Mouse (Mus musculus) lung, postnatal 0 days (tissue): ENCODE data around the gene Ndufa9. TPM values are rescaled to one million over a fixed set of nuclear protein-coding genes. Genes with fewer than 3 reads are reported as not detected.

Experiments used
- ATAC-seq: fragments of 200-750 bp; cut with Nextera tagmentation; 2 replicates; pipeline ENCODE4 v1.8.0; 2017; ENCODE audit warnings: moderate library complexity
- DNase-seq: peaks from one replicate; pipeline ENCODE4 v3.0.0-alpha.2; 2016; ENCODE audit warnings: low spot score
- H3K27ac ChIP-seq: fragments of 300-500 bp; sonication (generic); 2 replicates; pipeline ENCODE4 v1.5.1; 2014; ENCODE audit warnings: antibody characterized with exemption, mild to moderate bottlenecking, low read length, mixed read lengths
- H3K27me3 ChIP-seq: fragments of 300-500 bp; sonication (generic); replicated peaks from 2 replicates; pipeline ENCODE4 v1.6.1; 2014; ENCODE audit warnings: low read length, mixed read lengths; ENCODE audit not compliant: insufficient read depth
- H3K36me3 ChIP-seq: fragments of 300-500 bp; sonication (generic); 2 replicates; pipeline ENCODE4 v1.6.1; 2014; ENCODE audit warnings: low read length, mixed read lengths; ENCODE audit not compliant: insufficient read depth
- H3K4me1 ChIP-seq: fragments of 300-500 bp; sonication (generic); 2 replicates; pipeline ENCODE4 v1.6.1; 2014; ENCODE audit warnings: antibody characterized with exemption, low read depth, low read length, mixed read lengths; ENCODE audit not compliant: insufficient read depth
- H3K4me2 ChIP-seq: fragments of 300-500 bp; sonication (generic); replicated peaks from 2 replicates; pipeline ENCODE4 v1.6.1; 2014; ENCODE audit warnings: low read depth, mild to moderate bottlenecking, low read length, moderate library complexity, mixed read lengths
- H3K4me3 ChIP-seq: fragments of 300-500 bp; sonication (generic); 2 replicates; pipeline ENCODE4 v1.5.1; 2014; ENCODE audit warnings: low read depth, low read length
- H3K9ac ChIP-seq: fragments of 300-500 bp; sonication (generic); replicated peaks from 2 replicates; pipeline ENCODE4 v1.6.1; 2014; ENCODE audit warnings: low read depth, mild to moderate bottlenecking
- H3K9me3 ChIP-seq: fragments of 300-500 bp; sonication (generic); 2 replicates; pipeline ENCODE4 v1.6.1; 2016; ENCODE audit warnings: low read length, mixed read lengths
- CTCF ChIP-seq: IDR thresholded peaks from 2 replicates; pipeline ENCODE4 v1.5.1; 2016; ENCODE audit warnings: antibody characterized with exemption, mild to moderate bottlenecking
- EP300 ChIP-seq: IDR thresholded peaks from 2 replicates; pipeline ENCODE4 v1.6.1; 2016; ENCODE audit warnings: antibody characterized with exemption, mild to moderate bottlenecking, control low read depth
- WGBS: fragments of 180-500 bp; shearing (Covaris S2); extraction: QIAGEN DNeasy Blood & Tissue Kit; methylation state at CpG from one replicate; pipeline ENCODE4 v1.1.7; 2014; 5-methylcytosine and 5-hydroxymethylcytosine counted together
- polyA plus RNA-seq: library from polyadenylated mRNA; unstranded; fragments of >200 nt; fragmentation: Nextera tagmentation; extraction: Ambion mirVana; gene quantifications from 2 replicates; pipeline ENCODE4 v1.2.1, GENCODE M21; 2015

The Ndufa9 gene
- polyA plus RNA-seq, 1 experiment from 2014 or later: 141 TPM

DNA sequence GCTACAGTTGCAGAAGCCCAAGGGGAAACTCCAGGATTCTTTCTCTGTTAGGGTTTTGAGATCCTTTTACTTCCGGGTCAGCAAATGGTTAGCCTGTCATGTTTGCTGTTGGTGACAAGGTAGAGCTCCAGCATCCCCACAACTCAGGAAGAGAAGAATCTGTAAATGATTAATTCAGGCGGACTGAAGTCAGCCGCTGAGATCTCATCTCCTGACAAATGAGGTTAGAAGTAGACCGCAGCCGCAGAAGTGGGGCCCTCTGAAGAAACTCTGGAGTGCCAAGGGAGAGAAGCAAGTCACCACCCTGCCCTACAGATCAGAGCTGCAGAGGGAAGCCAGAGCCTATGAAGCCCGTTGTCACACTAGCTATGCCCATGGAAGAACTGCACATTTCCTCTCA lies 71.0 kb downstream of the Ndufa9 start:
- Histone ChIP-seq H3K9ac (no peak overlapping the region), H3K4me2 (no peak overlapping the region), H3K9me3 (no peaks in the 10 kb centered on the region), H3K27ac (no peak overlapping the region), H3K4me3 (no peak overlapping the region), H3K36me3 (no peaks in the 10 kb centered on the region), H3K27me3 (no peaks in the 10 kb centered on the region), H3K4me1 (no peaks in the 10 kb centered on the region)
- WGBS: 32% methylated on average over 6 of the region's 6 CpGs
- DNase-seq (no peak), ATAC-seq (no peak)
- TF ChIP-seq CTCF (no peak), EP300 (no peak)

- H3K4me2 ChIP-seq: no peak overlapping the region
- H3K27ac ChIP-seq: no peak overlapping the region
- no peaks in the 10 kb centered on the region for H3K4me1 ChIP-seq
- no peak for TF ChIP-seq CTCF
- TF ChIP-seq EP300: no peak
- ATAC-seq (no peak), DNase-seq (no peak)
- H3K27me3 ChIP-seq: no peaks in the 10 kb centered on the region
- WGBS: 47% methylated on average over 4 of the region's 4 CpGs
- no peaks in the 10 kb centered on the region for H3K36me3 ChIP-seq
- no peaks in the 10 kb centered on the region for H3K9me3 ChIP-seq
- no peak overlapping the region for H3K4me3 ChIP-seq
- no peak overlapping the region for H3K9ac ChIP-seq
Observed at GRCm38 (mm10) chr6:126773873-126774272, 75.1 kb downstream of the Ndufa9 start.

- Histone ChIP-seq H3K27me3 (no peaks in the 10 kb centered on the region), H3K9me3 (no peaks in the 10 kb centered on the region), H3K27ac (no peak overlapping the region), H3K36me3 (no peaks in the 10 kb centered on the region), H3K4me3 (no peak overlapping the region), H3K4me1 (no peaks in the 10 kb centered on the region), H3K9ac (no peak overlapping the region), H3K4me2 (no peak overlapping the region)
- ATAC-seq (no peak), DNase-seq (no peak)
- TF ChIP-seq CTCF (no peak), EP300 (no peak)
- WGBS: 46% methylated on average over 4 of the region's 4 CpGs
Observed at GRCm38 (mm10) chr6:126772326-126772725, 76.6 kb downstream of the Ndufa9 start.

Other genes starting within 250 kb of the Ndufa9 start
- gene Kcna1, start 202.8 kb downstream of the Ndufa9 start, polyA plus RNA-seq: 0.08 and 0.12 TPM in 2 replicates
- 0.20 and 0.21 TPM in 2 replicates for gene Kcna6, start 108.5 kb downstream of the Ndufa9 start, polyA plus RNA-seq
- not detected in 2 replicates for gene Akap3, start 4.0 kb upstream of the Ndufa9 start, polyA plus RNA-seq
- gene Dyrk4, start 72.7 kb upstream of the Ndufa9 start, polyA plus RNA-seq: 0.23 and 0.37 TPM in 2 replicates
- 5.3 and 7.5 TPM in 2 replicates for gene Rad51ap1, start 90.5 kb upstream of the Ndufa9 start, polyA plus RNA-seq
- 12.3 and 13.7 TPM in 2 replicates for gene D6Wsu163e, start 90.8 kb upstream of the Ndufa9 start, polyA plus RNA-seq
- not detected in 2 replicates for gene Fgf6, start 166.4 kb upstream of the Ndufa9 start, polyA plus RNA-seq
- not detected in 2 replicates for gene Fgf23, start 223.8 kb upstream of the Ndufa9 start, polyA plus RNA-seq